Mouse (Mus musculus): ENCODE measurements around the gene Olfr288.

The Olfr288 gene

GRCm38 (mm10) chr15:98195442-98195841, at the start of gene Olfr288:
Gene Olfr288, minus strand, starts transcription at chr15:98195542.
- no peak for DNase-seq (ENCODE audit: low read depth in 2 of 2, low spot score in 2 of 2)

- no peak for DNase-seq (ENCODE audit: low read depth in 2 of 2, low spot score in 2 of 2)
These were observed 40.1 kb upstream of the Olfr288 start for GRCm38 (mm10) chr15:98235442-98235841.

- DNase-seq (ENCODE audit: low read depth in 2 of 2, low spot score in 2 of 2) = no peak
These were observed 39.0 kb upstream of the Olfr288 start, which contains the start of gene Olfr286 for GRCm38 (mm10) chr15:98234350-98234749. Gene Olfr286, minus strand, starts transcription at chr15:98234450.

- no peak for DNase-seq (ENCODE audit: low read depth in 2 of 2, low spot score in 2 of 2)
These were observed 30.8 kb upstream of the Olfr288 start for GRCm38 (mm10) chr15:98226096-98226495.

- no peak for DNase-seq (ENCODE audit: low read depth in 2 of 2, low spot score in 2 of 2)
These were observed 30.3 kb upstream of the Olfr288 start for GRCm38 (mm10) chr15:98225610-98226009.

- no peak for DNase-seq (ENCODE audit: low read depth in 2 of 2, low spot score in 2 of 2)
These were observed 27.0 kb upstream of the Olfr288 start for GRCm38 (mm10) chr15:98222377-98222776.

- DNase-seq (ENCODE audit: low read depth in 2 of 2, low spot score in 2 of 2) = no peak
These were observed 25.5 kb upstream of the Olfr288 start, which contains the start of the genes Gm44579 and Olfr287 for GRCm38 (mm10) chr15:98220877-98221276. Gene Gm44579, minus strand, starts transcription at chr15:98220977. Gene Olfr287, minus strand, starts transcription at chr15:98221056.

- DNase-seq (ENCODE audit: low read depth in 2 of 2, low spot score in 2 of 2) = no peak
These were observed 18.8 kb upstream of the Olfr288 start for GRCm38 (mm10) chr15:98214130-98214529.

- no peak for DNase-seq (ENCODE audit: low read depth in 2 of 2, low spot score in 2 of 2)
These were observed 18.1 kb upstream of the Olfr288 start for GRCm38 (mm10) chr15:98213336-98213870.

- no peak for DNase-seq (ENCODE audit: low read depth in 2 of 2, low spot score in 2 of 2)
These were observed 14.3 kb upstream of the Olfr288 start for GRCm38 (mm10) chr15:98209676-98210075.

- no peak for DNase-seq (ENCODE audit: low read depth in 2 of 2, low spot score in 2 of 2)
These were observed 10.9 kb downstream of the Olfr288 start for GRCm38 (mm10) chr15:98184456-98184855.

- no peak for DNase-seq (ENCODE audit: low read depth in 2 of 2, low spot score in 2 of 2)
These were observed 13.3 kb downstream of the Olfr288 start for GRCm38 (mm10) chr15:98181856-98182570.

- DNase-seq (ENCODE audit: low read depth in 2 of 2, low spot score in 2 of 2) = peak; percentile 33 to 58
These were observed 14.1 kb downstream of the Olfr288 start for GRCm38 (mm10) chr15:98181132-98181711.

- DNase-seq (ENCODE audit: low read depth in 2 of 2, low spot score in 2 of 2) = no peak
These were observed 14.7 kb downstream of the Olfr288 start for GRCm38 (mm10) chr15:98180567-98181131.

GRCm38 (mm10) chr15:98177320-98177719, 18.0 kb downstream of the Olfr288 start:
- DNase-seq (ENCODE audit: low read depth in 2 of 2, low spot score in 2 of 2) = no peak

- DNase-seq (ENCODE audit: low read depth in 2 of 2, low spot score in 2 of 2) = peak in 1 of 2 experiments; percentile 13
These were observed 21.5 kb downstream of the Olfr288 start for GRCm38 (mm10) chr15:98173821-98174220.

GRCm38 (mm10) chr15:98172113-98172512, 23.2 kb downstream of the Olfr288 start:
- DNase-seq (ENCODE audit: low read depth in 2 of 2, low spot score in 2 of 2) = no peak

- DNase-seq (ENCODE audit: low read depth in 2 of 2, low spot score in 2 of 2) = no peak
These were observed 24.4 kb downstream of the Olfr288 start for GRCm38 (mm10) chr15:98170917-98171316.

- DNase-seq (ENCODE audit: low read depth in 2 of 2, low spot score in 2 of 2) = no peak
These were observed 25.0 kb downstream of the Olfr288 start for GRCm38 (mm10) chr15:98170365-98170764.

GRCm38 (mm10) chr15:98168622-98169004, 26.7 kb downstream of the Olfr288 start:
- DNase-seq (ENCODE audit: low read depth in 2 of 2, low spot score in 2 of 2) = no peak

GRCm38 (mm10) chr15:98167645-98168621, 27.4 kb downstream of the Olfr288 start:
- peak; percentile 39 to 69 for DNase-seq (ENCODE audit: low read depth in 2 of 2, low spot score in 2 of 2)

Data from CD8-positive naive resting alpha-beta T cell, adult 2 months (primary cell).